ENCODE assay signal across 1 mouse cellular context in genomic region chr4:148069602-148070218, GRCm38 (mm10).
TF ChIP-seq lines count a peak whose summit lies in the region.

No protein-coding gene starts in this region.

TF ChIP-seq in CH12.LX, 34 proteins besides CTCF, POLR2A, EP300 and RAD21 (continued from another document):
- peak; percentile 46; the same call in 1 of the 2 replicates for TF ChIP-seq JUND (conservative IDR thresholded peaks at IDR 0.05; ENCODE audit: low read depth, low read length)
- peak; percentile 40; the same call in 1 of the 2 replicates for TF ChIP-seq HCFC1 (IDR thresholded peaks at IDR 0.05; ENCODE audit: low read depth, low read length)
- TF ChIP-seq CHD1 (IDR thresholded peaks at IDR 0.05; ENCODE audit: low read depth, low read length): peak; percentile 66; the same call in 1 of the 2 replicates
- peak; percentile 49; the same call in 1 of the 2 replicates for TF ChIP-seq MXI1 (IDR thresholded peaks at IDR 0.05; ENCODE audit: low read depth, low read length)
- peak; percentile 78 for TF ChIP-seq TBP (conservative IDR thresholded peaks at IDR 0.05; ENCODE audit: low read depth, low read length)
- no peak for TF ChIP-seq NRF1 (IDR thresholded peaks at IDR 0.05; ENCODE audit: low read depth, low read length)
- no peak for TF ChIP-seq GABPA (IDR thresholded peaks at IDR 0.05; ENCODE audit: insufficient replicate concordance, low read depth, low read length)
- no peak; the same call in 1 of the 2 replicates for TF ChIP-seq BHLHE40 (IDR thresholded peaks at IDR 0.05; ENCODE audit: low read depth, low read length)
- no peak for TF ChIP-seq MAX (IDR thresholded peaks at IDR 0.05; ENCODE audit: low read length)
- TF ChIP-seq NELFE (IDR thresholded peaks at IDR 0.05; ENCODE audit: low read depth, low read length): peak; percentile 46; the same call in 1 of the 2 replicates
- TF ChIP-seq POLR2AphosphoS2 (IDR thresholded peaks at IDR 0.05; ENCODE audit: low read depth, low read length): no peak
- no peak for TF ChIP-seq ZMIZ1 (IDR thresholded peaks at IDR 0.05; ENCODE audit: low read depth, low read length)
- 0 out of 2 replicates have a peak, but pooled peaks have one; percentile 47 for TF ChIP-seq MYC (IDR thresholded peaks at IDR 0.05; ENCODE audit: low read depth, low read length)
- no peak for TF ChIP-seq USF2 (conservative IDR thresholded peaks at IDR 0.05; ENCODE audit: low read depth, low read length)
- no peak for TF ChIP-seq KAT2A (IDR thresholded peaks at IDR 0.05; ENCODE audit: insufficient replicate concordance, low read length)
- peak; percentile 52; the same call in 1 of the 2 replicates for TF ChIP-seq MEF2A (IDR thresholded peaks at IDR 0.05; ENCODE audit: borderline replicate concordance, low read depth, low read length)
- no peak for TF ChIP-seq ZKSCAN1 (IDR thresholded peaks at IDR 0.05; ENCODE audit: borderline replicate concordance, low read depth, low read length)
- TF ChIP-seq MAZ (IDR thresholded peaks at IDR 0.05; ENCODE audit: low read depth, low read length): peak; percentile 87
- TF ChIP-seq CHD2 (IDR thresholded peaks at IDR 0.05; ENCODE audit: low read length): peak; percentile 40; the same call in 1 of the 2 replicates
- 0 out of 2 replicates have a peak, but pooled peaks have one; percentile 33 for TF ChIP-seq MAFK (IDR thresholded peaks at IDR 0.05; ENCODE audit: insufficient replicate concordance, low read length)
- no peak for TF ChIP-seq E2F4 (IDR thresholded peaks at IDR 0.05; ENCODE audit: insufficient replicate concordance, low read depth, low read length)
- no peak for TF ChIP-seq ZC3H11A (IDR thresholded peaks at IDR 0.05; ENCODE audit: low read depth, low read length)
- peak; percentile 42; the same call in 1 of the 2 replicates for TF ChIP-seq ELF1 (IDR thresholded peaks at IDR 0.05; ENCODE audit: low read depth, low read length)
- peak; percentile 82 for TF ChIP-seq TCF12 (IDR thresholded peaks at IDR 0.05; ENCODE audit: low read depth, low read length)
- peak; percentile 79 for TF ChIP-seq SIN3A (IDR thresholded peaks at IDR 0.05; ENCODE audit: low read length)
- 0 out of 2 replicates have a peak, but pooled peaks have one; percentile 73 for TF ChIP-seq UBTF (IDR thresholded peaks at IDR 0.05; ENCODE audit: low read depth, low read length)
- peak; percentile 85 for TF ChIP-seq ZNF384 (IDR thresholded peaks at IDR 0.05; ENCODE audit: low read depth, low read length)
- TF ChIP-seq SMC3 (IDR thresholded peaks at IDR 0.05; ENCODE audit: low read depth, low read length): no peak
- no peak for TF ChIP-seq USF1 (IDR thresholded peaks at IDR 0.05; ENCODE audit: low read depth, low read length)
- peak; percentile 71; the same call in 1 of the 2 replicates for TF ChIP-seq RCOR1 (conservative IDR thresholded peaks at IDR 0.05; ENCODE audit: low read depth, low read length)
- TF ChIP-seq PAX5 (IDR thresholded peaks at IDR 0.05; ENCODE audit: low read length): no peak
- peak; percentile 92 for TF ChIP-seq IRF4 (IDR thresholded peaks at IDR 0.05; ENCODE audit: low read depth, low read length)
